Mouse (Mus musculus) adrenal gland, adult 18-20 months (tissue): ENCODE measurements around the gene Luc7l3. TPM values are rescaled to one million over a fixed set of nuclear protein-coding genes. Genes with fewer than 3 reads are reported as not detected.
A peak's percentile ranks its signal among the peaks of the same experiment; 100 is the strongest.

ENCODE experiments used
- DNase-seq, 2 experiments: peaks; one replicate each; pipeline ENCODE4 v3.0.0; 2021 to 2022; ENCODE audit warnings: low spot score in 2 of 2
- total RNA-seq, 2 experiments: library from RNA; stranded (reverse); gene quantifications; 1 replicate in 1 of 2; 2 replicates in 1 of 2; pipeline ENCODE4 v1.2.3; 2021

Luc7l3 gene
- total RNA-seq, 2 experiments from 2014 or later: 58.1 to 71.9 TPM

GRCm38 (mm10) chr11:94339732-94340585, 18.2 kb upstream of the Luc7l3 start:
- no peak for DNase-seq

DNA sequence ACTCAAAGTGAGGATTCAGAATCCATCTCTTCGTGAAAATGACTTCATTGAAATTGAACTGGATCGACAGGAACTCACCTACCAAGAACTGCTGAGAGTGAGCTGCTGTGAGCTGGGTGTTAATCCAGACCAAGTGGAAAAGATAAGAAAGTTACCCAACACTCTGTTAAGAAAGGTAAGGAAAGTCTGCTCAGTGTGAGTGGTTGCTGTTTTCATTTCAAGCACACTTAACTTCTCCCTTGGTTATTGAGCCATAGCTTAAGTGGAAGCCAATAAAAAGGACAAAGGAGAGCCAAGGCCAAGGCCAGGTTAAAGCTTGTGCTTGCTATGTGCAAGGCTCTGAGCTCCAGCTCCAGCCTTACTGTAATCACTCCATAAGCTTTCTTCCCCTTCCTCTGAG, 16.6 kb upstream of the Luc7l3 start:
- no peak for DNase-seq

DNA sequence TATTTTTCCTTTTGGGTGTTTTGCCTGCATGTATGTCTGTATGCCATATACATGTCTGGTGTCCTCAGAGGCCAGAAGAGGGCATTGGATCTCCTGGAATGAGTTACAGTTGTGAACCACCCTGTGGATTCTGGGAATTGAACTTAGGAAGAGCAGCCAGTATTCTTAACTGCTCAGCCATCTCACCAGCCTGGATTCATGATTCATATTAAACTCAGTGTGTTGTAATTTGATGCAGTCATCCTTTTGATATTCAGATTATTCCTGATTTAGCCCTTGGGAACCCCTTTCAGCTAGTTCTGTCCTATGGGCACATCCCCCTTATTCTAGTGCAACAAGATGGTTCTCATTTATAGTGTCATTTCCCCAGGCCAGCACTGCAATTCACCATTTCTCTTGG, 14.8 kb upstream of the Luc7l3 start:
- no peak for DNase-seq

- DNase-seq: no peak
Observed at GRCm38 (mm10) chr11:94334386-94334968, 12.7 kb upstream of the Luc7l3 start.

DNA sequence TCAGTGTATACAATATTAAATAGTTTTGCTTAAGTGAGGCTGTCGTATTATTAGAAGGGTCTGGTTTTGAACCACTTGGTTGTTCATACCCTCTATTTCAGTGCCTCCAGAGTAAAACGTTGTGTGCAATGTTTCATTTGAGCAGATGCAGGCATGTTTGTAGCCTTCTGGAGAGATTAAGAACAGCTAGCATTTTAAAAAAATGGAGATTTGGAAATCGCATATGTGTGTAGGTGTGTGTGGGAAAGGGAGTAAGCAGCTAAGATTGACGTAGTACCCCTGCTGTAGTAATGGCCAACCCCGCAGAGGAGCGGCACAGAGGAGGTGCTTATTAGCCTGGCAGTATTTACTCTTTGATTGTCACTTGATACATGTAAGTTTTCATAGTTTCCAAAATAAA, 10.9 kb upstream of the Luc7l3 start:
- no peak for DNase-seq

DNA sequence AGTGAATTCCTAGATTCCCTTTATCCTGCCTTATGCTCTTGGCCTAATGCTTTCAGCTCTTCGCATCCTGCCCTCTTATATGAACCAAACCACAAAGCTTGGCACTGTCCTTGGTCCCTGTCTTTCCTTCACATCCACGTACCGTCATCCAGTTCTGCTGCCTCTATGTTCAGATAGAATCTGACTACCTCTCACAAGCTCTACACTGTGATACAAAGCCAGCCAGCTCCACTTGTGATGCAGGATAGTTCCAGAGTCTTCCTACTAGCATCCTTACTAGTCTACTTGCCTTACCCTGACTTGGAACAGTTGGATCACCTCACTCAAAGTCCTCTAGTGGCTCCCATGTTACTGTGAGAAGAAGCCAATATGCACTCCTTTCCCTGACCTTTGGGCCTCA, 8.4 kb upstream of the Luc7l3 start:
- DNase-seq: no peak

DNA sequence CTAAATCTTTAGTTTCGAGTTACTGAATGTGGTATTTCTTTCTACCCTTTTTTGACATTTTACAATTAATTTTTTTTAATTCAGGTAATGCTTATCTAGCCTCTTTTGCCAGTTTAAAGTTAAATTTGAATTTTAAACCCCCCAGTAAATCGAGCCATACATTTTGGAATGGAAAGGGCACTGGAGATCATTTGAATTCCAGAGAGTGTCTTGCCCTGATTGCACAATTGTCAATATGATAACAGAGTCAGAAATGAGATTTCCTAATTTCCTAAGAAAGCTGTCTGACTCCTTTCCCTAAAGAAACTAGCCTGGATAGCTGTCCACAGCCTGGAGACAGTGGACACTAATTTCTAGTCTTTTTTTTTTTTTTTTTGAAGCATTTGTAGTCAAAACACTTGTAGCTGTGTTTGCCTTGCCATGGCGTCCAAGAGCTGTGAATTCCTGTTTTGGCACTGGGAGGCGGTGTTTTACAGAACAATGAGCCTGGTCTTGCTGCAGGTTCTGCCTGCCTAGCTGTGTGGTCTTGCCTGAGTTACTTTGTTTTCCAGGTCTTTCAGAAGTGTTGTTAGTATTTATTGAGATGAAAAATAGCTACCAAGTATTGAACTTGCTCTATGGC, 7.6 kb upstream of the Luc7l3 start:
- DNase-seq: no peak

DNA sequence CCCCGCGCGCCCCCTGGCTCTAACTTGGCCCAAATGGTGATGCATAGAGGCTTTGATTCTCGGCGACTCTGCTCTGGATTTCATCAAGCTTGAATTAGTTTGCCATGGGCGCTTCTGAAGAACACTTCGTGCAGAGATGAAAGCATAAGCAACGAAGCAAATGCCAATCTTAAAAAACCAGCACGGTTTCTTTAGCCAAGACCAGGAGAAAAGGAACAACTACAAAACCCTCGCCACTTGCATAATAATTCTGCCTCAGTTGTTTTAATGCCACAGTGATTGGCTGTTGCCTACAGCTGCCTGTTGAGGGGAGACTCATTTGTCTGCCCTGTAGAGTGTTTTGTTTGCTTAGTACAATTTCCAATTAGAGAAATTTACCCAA, 6.8 kb upstream of the Luc7l3 start:
- DNase-seq: no peak

GRCm38 (mm10) chr11:94327693-94328643, 6.2 kb upstream of the Luc7l3 start, which contains the start of gene Ankrd40:
Gene Ankrd40 (plus strand): TSS chr11:94328001.
- DNase-seq: peak; percentile 92 to 94

GRCm38 (mm10) chr11:94326961-94327411, 5.2 kb upstream of the Luc7l3 start:
- no peak for DNase-seq

GRCm38 (mm10) chr11:94324618-94325017, 2.8 kb upstream of the Luc7l3 start:
- no peak for DNase-seq

DNA sequence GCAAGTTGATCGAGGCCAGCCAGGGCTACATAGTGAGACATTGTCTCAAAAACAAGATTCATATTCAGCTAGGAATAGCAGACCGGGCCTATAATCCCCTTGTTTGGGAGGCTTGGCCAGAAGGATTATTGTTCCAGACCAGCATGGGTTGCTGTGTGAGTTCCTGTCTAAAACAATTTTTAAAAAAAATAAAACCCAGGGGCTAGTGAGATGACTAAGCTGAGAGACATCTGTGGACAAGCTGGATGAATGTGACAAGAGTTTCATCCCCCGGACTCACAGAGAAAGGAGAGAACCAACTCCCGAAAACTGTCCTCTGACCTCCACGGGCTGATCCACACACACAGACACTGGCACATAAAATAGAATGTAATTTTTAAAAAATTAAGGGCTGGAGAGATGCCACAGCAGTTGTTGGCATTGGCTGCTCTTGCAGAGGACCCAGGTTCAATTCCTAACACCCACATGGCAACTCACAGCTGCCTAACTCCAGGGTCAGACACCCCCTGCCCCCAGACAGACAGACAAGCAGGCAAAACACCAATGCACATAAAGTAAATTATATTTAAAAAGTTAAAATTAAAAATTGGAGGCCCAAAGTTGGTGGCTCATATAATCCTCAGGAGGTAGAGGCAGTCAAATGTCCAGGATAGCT, 1.6 kb upstream of the Luc7l3 start:
- no peak for DNase-seq

DNA sequence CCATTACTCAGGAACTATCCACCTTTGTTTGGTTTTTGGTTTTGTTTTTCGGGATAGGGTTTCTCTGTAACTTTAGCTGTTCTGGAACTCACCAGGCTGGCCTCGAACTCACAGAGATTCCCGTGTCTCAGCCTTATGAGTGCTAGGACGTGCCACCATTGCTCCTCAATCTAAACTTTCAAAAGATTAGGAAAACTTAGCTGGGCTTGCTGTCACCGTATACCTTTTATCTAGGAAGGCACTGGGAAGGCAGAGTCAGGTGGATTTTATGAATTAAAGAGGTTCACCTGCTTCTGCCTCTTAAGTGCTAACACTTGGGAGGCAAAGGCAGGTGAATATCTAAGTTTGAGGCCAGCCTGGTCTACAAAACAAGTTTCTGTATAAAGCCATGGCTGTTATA, 848 bp upstream of the Luc7l3 start:
- DNase-seq: no peak

DNA sequence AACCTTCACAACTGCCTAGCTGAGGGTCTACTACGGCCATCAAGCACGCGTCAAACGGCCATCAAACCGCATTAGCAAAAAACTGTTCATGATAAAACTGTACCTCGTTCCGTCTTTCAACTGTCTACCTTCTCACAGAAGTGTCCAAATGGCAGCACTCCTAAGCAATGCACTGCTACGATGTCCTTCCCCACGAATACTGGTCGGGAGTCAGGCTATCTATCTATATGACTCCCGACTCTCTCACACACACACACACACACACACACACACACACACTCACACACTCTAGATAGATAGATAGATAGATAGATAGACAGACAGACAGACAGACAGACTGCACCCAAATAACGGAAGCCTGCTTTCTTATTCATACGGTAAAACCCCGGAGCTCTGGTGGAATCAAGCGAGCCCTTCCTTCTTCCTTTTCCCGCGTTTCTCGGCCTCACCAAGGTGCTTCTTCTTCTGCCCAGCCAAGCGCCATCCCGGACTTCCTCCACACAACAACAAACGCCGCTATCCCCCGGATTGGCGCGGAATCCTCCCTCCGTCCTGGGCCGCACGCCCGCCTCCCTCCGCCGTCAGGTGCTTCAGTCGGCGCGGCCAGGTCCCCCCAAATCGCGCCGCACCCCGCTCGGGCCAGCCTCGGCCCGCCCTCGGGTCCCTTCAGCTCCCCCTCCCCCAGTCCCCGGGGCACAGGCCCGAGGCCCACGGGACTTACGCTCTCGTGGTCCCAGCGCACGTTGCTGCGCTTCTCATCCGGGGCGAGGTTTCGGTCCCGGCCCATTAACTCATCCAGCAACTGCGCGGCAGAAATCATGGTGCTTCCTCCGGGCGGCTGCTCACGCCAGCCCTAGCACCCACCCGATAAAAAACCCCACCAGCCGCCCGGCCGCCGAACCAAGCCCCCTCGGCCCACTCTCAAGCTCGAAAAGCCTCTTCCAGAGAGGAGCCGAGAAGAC, 538 bp downstream of the Luc7l3 start:
- DNase-seq: no peak

DNA sequence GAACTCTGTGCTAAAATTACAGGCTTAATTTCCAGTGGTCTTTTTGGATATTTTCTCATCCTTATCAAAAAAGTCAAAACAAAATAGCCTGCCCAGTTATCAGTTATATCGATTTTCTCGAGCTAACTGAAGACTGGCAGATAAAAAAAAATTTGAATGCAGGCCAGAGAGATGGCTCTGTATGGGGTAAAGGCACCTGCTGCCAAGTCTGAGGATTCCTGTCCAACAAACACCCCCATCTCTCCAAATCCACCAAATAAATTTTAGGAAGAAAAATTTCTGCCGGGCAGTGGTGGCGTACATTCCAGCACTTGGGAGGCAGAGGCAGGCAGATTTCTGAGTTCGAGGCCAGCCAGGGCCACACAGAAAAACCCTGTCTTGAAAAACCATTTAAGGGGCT, 3.7 kb downstream of the Luc7l3 start:
- no peak for DNase-seq

GRCm38 (mm10) chr11:94317515-94317914, 4.3 kb downstream of the Luc7l3 start:
- DNase-seq: no peak

DNA sequence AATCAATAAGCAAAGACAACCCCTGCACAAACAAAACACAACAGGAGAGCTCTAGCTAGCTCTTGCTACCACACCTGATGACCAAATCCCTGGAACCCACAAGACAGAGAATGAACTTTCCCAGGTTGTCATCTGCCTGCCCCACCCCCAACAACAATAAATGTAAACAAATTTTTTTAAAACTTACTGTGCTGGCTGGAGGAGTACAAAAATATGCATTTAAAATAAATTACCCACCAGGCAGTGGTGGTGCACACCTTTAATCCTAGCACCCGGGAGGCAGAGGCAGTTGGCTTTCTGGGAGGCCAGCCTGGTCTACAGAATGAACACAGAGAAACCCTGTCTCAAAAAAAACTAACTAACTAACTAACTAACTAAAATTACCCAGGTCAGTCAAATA, 4.8 kb downstream of the Luc7l3 start:
- no peak for DNase-seq

- no peak for DNase-seq
Observed at GRCm38 (mm10) chr11:94316528-94316927, 5.3 kb downstream of the Luc7l3 start.

GRCm38 (mm10) chr11:94315308-94315707, 6.5 kb downstream of the Luc7l3 start:
- no peak for DNase-seq
